22 mouse cellular contexts compared by ENCODE assay signal in the genomic region with DNA sequence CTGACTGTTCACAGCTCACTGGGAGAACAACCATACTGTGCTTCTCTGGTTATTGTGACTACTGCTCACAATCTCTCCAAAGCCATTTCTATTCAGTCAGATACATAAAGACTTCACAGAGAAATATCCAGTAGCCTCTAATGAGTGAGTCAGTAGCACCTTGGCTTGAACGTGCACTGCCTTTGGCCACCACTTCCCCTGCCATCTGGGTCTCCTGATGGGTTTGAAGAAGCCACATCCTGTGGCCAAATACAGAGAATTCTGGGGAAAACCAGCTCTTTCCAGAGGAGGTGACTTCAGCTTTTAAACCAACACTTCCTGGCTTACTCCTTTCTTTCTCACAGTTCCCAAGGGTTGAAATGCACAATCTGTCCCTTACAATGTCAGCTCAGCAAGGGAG.
DNase-seq lines count a peak whose midpoint lies in the region; ATAC-seq and TF ChIP-seq lines count a peak whose summit lies in the region.
"Had no signal": no experiment of that assay in that cellular context is flagged by ENCODE, and none has a peak within 500 bp of the region (broad histone marks: within the 10 kb centered on the region; RNA-seq: fewer than 3 reads in every experiment).

No protein-coding gene starts in this region.

- H3K4me3 ChIP-seq in heart, adult 2 months = no peak overlapping the region
- no peak overlapping the region for H3K4me3 ChIP-seq in intestine, postnatal 0 days (ENCODE audit: low read depth, low read length)
- H3K4me3 ChIP-seq: embryonic facial prominence, embryonic 12.5 days; forebrain, embryonic 13.5 days; heart, embryonic 13.5 days; hindbrain, embryonic 15.5 days had no signal

- H3K36me3 ChIP-seq in heart, adult 2 months (ENCODE audit: control insufficient read depth, insufficient read depth, low read length) = no peaks in the 10 kb centered on the region
- H3K36me3 ChIP-seq in intestine, postnatal 0 days (ENCODE audit: control insufficient read depth, insufficient read depth) = no peaks in the 10 kb centered on the region

- intact Hi-C loops in heart, adult 2 months (cut with DNase I) = no loop called here
- intact Hi-C loops in left cerebral cortex, postnatal 36 days (cut with DNase I) = no loop called here

- no peak overlapping the region for H3K9ac ChIP-seq in heart, adult 2 months (ENCODE audit: low read depth, low read length)
- H3K9ac ChIP-seq in intestine, postnatal 0 days (ENCODE audit: low read depth, low read length) = no peak overlapping the region
- H3K9ac ChIP-seq: embryonic facial prominence, embryonic 12.5 days; forebrain, embryonic 13.5 days; forebrain, postnatal 0 days; heart, embryonic 13.5 days; hindbrain, embryonic 15.5 days had no signal

- H3K4me1 ChIP-seq in heart, adult 2 months (ENCODE audit: control insufficient read depth, insufficient read depth, low read length) = peaks cover 8% of the 10 kb centered on the region; the same call in 1 of the 2 replicates
- no peaks in the 10 kb centered on the region for H3K4me1 ChIP-seq in intestine, postnatal 0 days (replicated peaks; ENCODE audit: control insufficient read depth, insufficient read depth, low read length)
- H3K4me1 ChIP-seq: forebrain, embryonic 13.5 days had no signal

- no peak for ATAC-seq in intestine, postnatal 0 days
- ATAC-seq: activated CD4-positive, CD25-positive, alpha-beta regulatory T cell, adult 4 months; forebrain, embryonic 13.5 days; forebrain, postnatal 0 days; inflammation-experienced regulatory T-cells, adult 6 months; Patski had no signal

- TF ChIP-seq EP300 in heart, adult 2 months (IDR thresholded peaks at IDR 0.05; ENCODE audit: insufficient read depth, low read depth, low read length) = no peak

- peak; percentile 30 for DNase-seq in 3T3-L1 (ENCODE audit: low read depth, low spot score)
- peak; percentile 50 for DNase-seq in brain, adult 2 months (ENCODE audit: low read depth, low spot score)
- DNase-seq in cerebellum, adult 9-10 months = peak; percentile 38
- peak; percentile 31 to 55 for DNase-seq in cerebellum, postnatal 25 days
- DNase-seq in heart, adult 2 months = no peak
- DNase-seq in left cerebral cortex, postnatal 36 days (ENCODE audit: low spot score in 2 of 2) = no peak
- DNase-seq in kidney, postnatal 4 days = no peak
- DNase-seq: adrenal gland, adult 2 months; adrenal gland, postnatal 25 days; forebrain, postnatal 0 days; gastrocnemius, postnatal 14 days; heart, postnatal 36 days; kidney, adult 11 months; kidney, adult 9 months had no signal

- no peak for TF ChIP-seq CTCF in heart, adult 2 months (IDR thresholded peaks at IDR 0.05)
- TF ChIP-seq CTCF in intestine, postnatal 0 days (IDR thresholded peaks at IDR 0.05; ENCODE audit: low read depth) = no peak

- no peaks in the 10 kb centered on the region for H3K27me3 ChIP-seq in heart, adult 2 months (ENCODE audit: control insufficient read depth, insufficient read depth, low read length)
- H3K27me3 ChIP-seq in intestine, postnatal 0 days (replicated peaks; ENCODE audit: control insufficient read depth, insufficient read depth, low read length) = no peaks in the 10 kb centered on the region
- H3K27me3 ChIP-seq: embryonic facial prominence, embryonic 12.5 days; forebrain, embryonic 13.5 days; heart, embryonic 13.5 days; hindbrain, embryonic 15.5 days; Patski had no signal

- TF ChIP-seq POLR2A in heart, adult 2 months (IDR thresholded peaks at IDR 0.05; ENCODE audit: insufficient read depth, low read depth, low read length) = no peak

- 40% methylated on average over 1 of the region's 1 CpGs for WGBS in heart, adult 2 months
- WGBS in intestine, postnatal 0 days = 85% methylated on average over 1 of the region's 1 CpGs

- no peak overlapping the region for H3K4me2 ChIP-seq in intestine, postnatal 0 days (replicated peaks; ENCODE audit: low read depth)
- H3K4me2 ChIP-seq: embryonic facial prominence, embryonic 12.5 days; forebrain, embryonic 13.5 days; heart, embryonic 13.5 days; hindbrain, embryonic 15.5 days had no signal

- H3K27ac ChIP-seq in heart, adult 2 months = no peak overlapping the region
- no peak overlapping the region for H3K27ac ChIP-seq in intestine, postnatal 0 days (ENCODE audit: low read depth, low read length)
- H3K27ac ChIP-seq: embryonic facial prominence, embryonic 12.5 days; forebrain, embryonic 13.5 days; heart, embryonic 13.5 days; hindbrain, embryonic 15.5 days had no signal

- no peaks in the 10 kb centered on the region for H3K9me3 ChIP-seq in intestine, postnatal 0 days (ENCODE audit: control insufficient read depth)
- H3K9me3 ChIP-seq: heart, embryonic 13.5 days; hindbrain, embryonic 15.5 days had no signal

- no peaks in the 10 kb centered on the region for H3K79me2 ChIP-seq in heart, adult 2 months (replicated peaks; ENCODE audit: control insufficient read depth, insufficient read depth, low read length)

Comparison
In these comparisons a context has a peak if more than half of its experiments do, and no peak if none do; other contexts are left out.
1. DNase-seq: peak in 3T3-L1 (single experiment), brain, adult 2 months (single experiment), cerebellum, adult 9-10 months (single experiment) and cerebellum, postnatal 25 days (2 of 2); none in heart, adult 2 months (0 of 2), left cerebral cortex, postnatal 36 days (0 of 2) and kidney, postnatal 4 days (0 of 2).